Mouse (Mus musculus): ENCODE results near the gene Prm3.

GRCm38 (mm10) chr16:10785371-10786231 is 5.1 kb downstream of the Prm3 start, which contains the start of gene Socs1:
- TF ChIP-seq CTCF (conservative IDR thresholded peaks at IDR 0.05; ENCODE audit: low read length) (no peak), POU5F1 (IDR thresholded peaks at IDR 0.05; ENCODE audit: borderline replicate concordance, low read length) (no peak)

Data from E14TG2a.4 (cell line).